Mouse (Mus musculus) small intestine, adult 2 months (tissue): Measurements from ENCODE around the gene Gzmd.

Source experiments
- CTCF ChIP-seq: fragments of 200-500 bp; IDR thresholded peaks from 2 replicates; pipeline ENCODE4 v1.5.1; 2012; ENCODE audit warnings: low read depth, mild to moderate bottlenecking, control low read depth, inconsistent platforms, low read length, moderate library complexity, mixed read lengths; ENCODE audit not compliant: insufficient replicate concordance, insufficient read length; ENCODE audit errors: extremely low read depth
- POLR2A ChIP-seq: fragments of 200-500 bp; IDR thresholded peaks from 2 replicates; pipeline ENCODE4 v1.6.1; 2012; ENCODE audit warnings: low read depth, mild to moderate bottlenecking, control low read depth, inconsistent platforms, low read length, moderate library complexity

GRCm38 (mm10) chr14:56082016-56082415 is 50.4 kb downstream of the Gzmd start:
- TF ChIP-seq CTCF (no peak), POLR2A (no peak)
